Mouse (Mus musculus) heart, postnatal 0 days (tissue): ENCODE results near the gene Psmd7. TPM values are rescaled to one million over a fixed set of nuclear protein-coding genes. Genes with fewer than 3 reads are reported as not detected.

Experiments
- ATAC-seq: fragments of 200-750 bp; cut with Nextera tagmentation; 2 replicates; pipeline ENCODE4 v1.8.0; 2017; ENCODE audit warnings: low read depth, moderate number of reproducible peaks, moderate library complexity; ENCODE audit not compliant: insufficient read depth
- DNase-seq: peaks from one replicate; pipeline ENCODE4 v3.0.0-alpha.2; 2016; ENCODE audit warnings: low spot score
- H3K27ac ChIP-seq: fragments of 300-500 bp; sonication (generic); 2 replicates; pipeline ENCODE4 v1.5.1; 2014; ENCODE audit warnings: low read depth, mild to moderate bottlenecking
- H3K27me3 ChIP-seq: fragments of 300-500 bp; sonication (generic); 2 replicates; pipeline ENCODE4 v1.6.1; 2014; ENCODE audit warnings: low read length, mixed read lengths; ENCODE audit not compliant: control insufficient read depth, insufficient read depth
- H3K36me3 ChIP-seq: fragments of 300-500 bp; sonication (generic); replicated peaks from 2 replicates; pipeline ENCODE4 v1.6.1; 2014; ENCODE audit warnings: low read length, mixed read lengths; ENCODE audit not compliant: control insufficient read depth, insufficient read depth
- H3K4me1 ChIP-seq: fragments of 300-500 bp; sonication (generic); 2 replicates; pipeline ENCODE4 v1.6.1; 2014; ENCODE audit warnings: antibody characterized with exemption; ENCODE audit not compliant: control insufficient read depth, insufficient read depth
- H3K4me2 ChIP-seq: fragments of 300-500 bp; sonication (generic); 2 replicates; pipeline ENCODE4 v1.6.1; 2014; ENCODE audit warnings: low read depth, mild to moderate bottlenecking, low read length, moderate library complexity
- H3K4me3 ChIP-seq: fragments of 300-500 bp; sonication (generic); 2 replicates; pipeline ENCODE4 v1.5.1; 2014; ENCODE audit warnings: low read depth, low read length
- H3K9ac ChIP-seq: fragments of 300-500 bp; sonication (generic); replicated peaks from 2 replicates; pipeline ENCODE4 v1.6.1; 2014; ENCODE audit warnings: low read depth, low read length, mixed read lengths
- H3K9me3 ChIP-seq: fragments of 300-500 bp; sonication (generic); replicated peaks from 2 replicates; pipeline ENCODE4 v1.6.1; 2016; ENCODE audit warnings: low read length; ENCODE audit not compliant: control insufficient read depth
- CTCF ChIP-seq: IDR thresholded peaks from 2 replicates; pipeline ENCODE4 v1.5.1; 2016; ENCODE audit warnings: antibody characterized with exemption, control low read depth, low read depth
- EP300 ChIP-seq: IDR thresholded peaks from 2 replicates; pipeline ENCODE4 v1.6.1; 2016; ENCODE audit warnings: antibody characterized with exemption, low read depth
- WGBS: fragments of 180-500 bp; shearing (Covaris S2); extraction: QIAGEN DNeasy Blood & Tissue Kit; methylation state at CpG from one replicate; pipeline ENCODE4 v1.1.7; 2014; 5-methylcytosine and 5-hydroxymethylcytosine counted together
- polyA plus RNA-seq: library from polyadenylated mRNA; unstranded; fragments of >200 nt; fragmentation: Nextera tagmentation; extraction: Ambion mirVana; gene quantifications from 2 replicates; pipeline ENCODE4 v1.2.1, GENCODE M21; 2015
- total RNA-seq: library from RNA; depleted of rRNA; stranded (reverse); fragments of >200 nt; gene quantifications from 2 replicates; pipeline ENCODE4 v1.2.3, GENCODE M21; 2014; ENCODE audit warnings: low replicate concordance

The Psmd7 gene
- total and polyA plus RNA-seq, 2 experiments from 2014 or later, result 27.6 to 159 TPM

DNA sequence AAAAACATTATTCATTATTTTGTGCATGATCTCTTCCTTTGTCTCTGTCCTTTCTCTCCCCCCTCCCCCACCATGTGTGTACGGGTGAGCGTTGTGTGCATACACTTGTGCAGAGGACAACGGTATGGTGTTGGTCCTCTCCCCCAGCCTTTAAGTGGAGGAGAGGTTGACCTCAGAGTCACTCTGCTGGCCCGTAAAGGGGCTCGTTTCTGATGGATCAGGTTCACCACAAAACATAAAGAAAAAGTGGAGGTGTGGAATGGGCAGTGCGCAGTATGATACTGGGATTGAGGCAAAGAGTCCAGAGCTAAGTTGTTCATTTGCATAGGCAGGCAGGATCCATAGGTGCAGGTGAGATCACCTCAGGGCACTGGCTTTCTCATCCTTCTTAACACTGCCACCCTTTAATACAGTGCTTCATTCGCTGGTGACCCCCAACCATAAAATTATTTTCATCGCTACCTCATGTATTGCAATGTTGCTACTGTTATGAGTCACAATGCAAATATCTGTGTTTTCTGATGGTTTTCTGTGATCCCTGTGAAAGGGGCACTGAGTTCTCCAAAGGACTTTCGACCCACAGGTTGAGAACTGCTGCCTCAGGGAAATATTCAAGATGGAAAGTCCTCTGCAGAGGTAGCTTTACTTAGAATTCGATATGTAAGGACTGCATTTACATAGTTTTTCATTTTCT is 33.8 kb upstream of the Psmd7 start:
- H3K36me3 ChIP-seq, result no peaks in the 10 kb centered on the region
- H3K9ac ChIP-seq, result no peak overlapping the region
- H3K27me3 ChIP-seq, result no peaks in the 10 kb centered on the region
- TF ChIP-seq EP300 (no peak), CTCF (no peak)
- DNase-seq (no peak), ATAC-seq (no peak)
- WGBS, result 84% methylated on average over 10 of the region's 10 CpGs
- H3K27ac ChIP-seq, result no peak overlapping the region
- H3K4me2 ChIP-seq, result no peak overlapping the region
- no peak overlapping the region for H3K4me3 ChIP-seq
- no peaks in the 10 kb centered on the region for H3K9me3 ChIP-seq
- H3K4me1 ChIP-seq, result no peaks in the 10 kb centered on the region

DNA sequence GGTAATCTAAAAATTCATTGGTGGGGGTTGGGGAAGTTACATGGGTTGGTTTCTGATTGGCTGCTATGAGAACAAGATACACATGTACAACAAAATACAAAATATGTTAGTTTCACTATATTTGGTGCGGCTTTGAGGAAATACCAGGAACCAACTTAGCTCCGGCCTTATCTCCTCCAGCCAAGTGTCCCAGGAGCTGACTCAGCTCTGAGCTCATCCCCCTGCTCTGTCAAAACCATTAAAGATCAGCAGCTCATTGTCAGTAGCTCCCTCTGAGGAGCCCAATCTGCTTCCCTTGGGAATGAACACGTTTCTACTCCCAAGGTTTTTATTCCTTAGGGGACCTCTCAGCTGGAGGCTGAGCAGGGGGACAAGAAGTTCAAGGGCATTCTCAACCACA is 32.9 kb upstream of the Psmd7 start:
- TF ChIP-seq EP300 (no peak), CTCF (no peak)

GRCm38 (mm10) chr8:107618499-107618898 is 30.2 kb upstream of the Psmd7 start:
- WGBS, result 63% methylated on average over 10 of the region's 10 CpGs
- no peaks in the 10 kb centered on the region for H3K36me3 ChIP-seq
- no peak overlapping the region for H3K27ac ChIP-seq
- H3K27me3 ChIP-seq, result no peaks in the 10 kb centered on the region
- ATAC-seq, result peak; percentile 70
- DNase-seq, result peak; percentile 10
- no peak overlapping the region for H3K9ac ChIP-seq
- 0 out of 2 replicates have a peak overlapping the region, but pooled peaks have one; percentile 18 for H3K4me2 ChIP-seq
- no peaks in the 10 kb centered on the region for H3K9me3 ChIP-seq
- TF ChIP-seq CTCF (no peak), EP300 (no peak)
- no peak overlapping the region for H3K4me3 ChIP-seq
- H3K4me1 ChIP-seq, result no peaks in the 10 kb centered on the region

More for the DNA sequence above, 32.9 kb upstream of the Psmd7 start:
- Histone ChIP-seq H3K4me2 (no peak overlapping the region), H3K9ac (no peak overlapping the region), H3K4me1 (no peaks in the 10 kb centered on the region), H3K4me3 (no peak overlapping the region), H3K27me3 (no peaks in the 10 kb centered on the region), H3K36me3 (no peaks in the 10 kb centered on the region), H3K27ac (no peak overlapping the region), H3K9me3 (no peaks in the 10 kb centered on the region)
- DNase-seq, result no peak
- 17% methylated on average over 3 of the region's 3 CpGs for WGBS
- no peak for ATAC-seq

- no peaks in the 10 kb centered on the region for H3K36me3 ChIP-seq
- H3K4me3 ChIP-seq, result no peak overlapping the region
- H3K4me1 ChIP-seq, result no peaks in the 10 kb centered on the region
- H3K9me3 ChIP-seq, result no peaks in the 10 kb centered on the region
- DNase-seq (no peak), ATAC-seq (no peak)
- 83% methylated on average over 6 of the region's 6 CpGs for WGBS
- H3K9ac ChIP-seq, result no peak overlapping the region
- no peaks in the 10 kb centered on the region for H3K27me3 ChIP-seq
- TF ChIP-seq EP300, result no peak
- no peak for TF ChIP-seq CTCF
- no peak overlapping the region for H3K4me2 ChIP-seq
- no peak overlapping the region for H3K27ac ChIP-seq
Observed at GRCm38 (mm10) chr8:107613411-107613810, 25.1 kb upstream of the Psmd7 start.

DNA sequence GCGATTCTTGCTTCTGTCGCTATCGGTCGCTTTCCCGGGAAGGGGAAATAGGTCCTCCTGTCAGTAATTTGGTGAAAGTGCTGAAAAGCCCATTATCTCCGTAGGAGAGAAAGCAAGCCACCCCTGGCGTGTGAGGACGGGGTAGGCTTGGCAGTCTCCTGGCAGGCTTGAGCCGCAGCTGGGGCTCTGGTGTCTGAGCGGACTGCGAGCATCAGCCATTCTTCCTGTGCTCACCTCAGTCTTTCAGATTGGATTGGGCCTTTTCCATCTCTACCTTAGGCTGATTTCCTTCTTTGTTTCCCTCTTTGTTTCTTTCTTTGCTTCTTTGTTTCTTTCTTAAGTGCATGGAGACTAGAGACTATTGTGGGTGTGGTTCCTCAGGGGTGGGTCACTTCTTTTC is 22.6 kb upstream of the Psmd7 start:
- Histone ChIP-seq H3K4me2 (0 out of 2 replicates have a peak overlapping the region, but pooled peaks have one; percentile 21), H3K4me1 (no peaks in the 10 kb centered on the region), H3K36me3 (no peaks in the 10 kb centered on the region), H3K9ac (no peak overlapping the region), H3K27me3 (no peaks in the 10 kb centered on the region), H3K27ac (no peak overlapping the region), H3K9me3 (no peaks in the 10 kb centered on the region), H3K4me3 (no peak overlapping the region)
- DNase-seq (no peak), ATAC-seq (no peak)
- WGBS, result 34% methylated on average over 11 of the region's 11 CpGs
- no peak for TF ChIP-seq EP300
- no peak for TF ChIP-seq CTCF

DNA sequence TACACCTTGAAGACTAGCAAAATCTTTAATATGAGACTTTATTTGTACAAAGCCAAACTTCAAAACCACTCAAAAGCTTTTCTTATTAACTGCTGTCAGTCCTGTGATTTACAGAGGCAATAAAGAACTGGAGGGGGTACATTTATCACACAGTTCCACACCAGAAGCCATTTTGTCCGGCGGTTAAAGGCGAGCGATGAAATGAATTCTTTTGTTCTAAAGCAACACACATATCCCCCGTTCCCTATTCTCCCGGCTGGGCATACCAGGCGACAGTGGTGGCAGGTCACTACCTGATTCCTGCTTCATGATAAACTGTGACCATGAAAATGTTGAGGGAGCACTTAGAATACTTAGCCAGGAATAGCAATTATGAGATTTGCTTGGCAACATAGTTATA is 20.5 kb upstream of the Psmd7 start:
- H3K27me3 ChIP-seq, result no peaks in the 10 kb centered on the region; the same call in 1 of the 2 replicates
- no peak for TF ChIP-seq EP300
- TF ChIP-seq CTCF, result no peak
- 67% methylated on average over 7 of the region's 7 CpGs for WGBS
- no peak overlapping the region for H3K4me2 ChIP-seq
- H3K9me3 ChIP-seq, result no peaks in the 10 kb centered on the region
- no peak for DNase-seq
- no peaks in the 10 kb centered on the region for H3K4me1 ChIP-seq
- H3K4me3 ChIP-seq, result no peak overlapping the region
- no peak for ATAC-seq
- no peak overlapping the region for H3K9ac ChIP-seq
- no peaks in the 10 kb centered on the region for H3K36me3 ChIP-seq
- no peak overlapping the region for H3K27ac ChIP-seq
